Mouse (Mus musculus) left cerebral cortex, postnatal 14 days (tissue): ENCODE measurements at regions not wholly inside any gene's neighbourhood (a gene's known extent, or its start where the extent isn't known, plus 50 kb on each side); places are given as distances from the start of the nearest gene placed in this dataset.

Experiments used
- DNase-seq, 2 experiments: peaks; one replicate each; pipeline ENCODE4 v3.0.0; 2021 to 2022; ENCODE audit warnings: low spot score in 2 of 2, mixed read lengths in 1 of 2
- intact Hi-C: fragments of 180-260 bp; cut with DNase I; formaldehyde crosslinking; loops from one replicate; pipeline ENCODE4 v1.15.1; 2025

DNA sequence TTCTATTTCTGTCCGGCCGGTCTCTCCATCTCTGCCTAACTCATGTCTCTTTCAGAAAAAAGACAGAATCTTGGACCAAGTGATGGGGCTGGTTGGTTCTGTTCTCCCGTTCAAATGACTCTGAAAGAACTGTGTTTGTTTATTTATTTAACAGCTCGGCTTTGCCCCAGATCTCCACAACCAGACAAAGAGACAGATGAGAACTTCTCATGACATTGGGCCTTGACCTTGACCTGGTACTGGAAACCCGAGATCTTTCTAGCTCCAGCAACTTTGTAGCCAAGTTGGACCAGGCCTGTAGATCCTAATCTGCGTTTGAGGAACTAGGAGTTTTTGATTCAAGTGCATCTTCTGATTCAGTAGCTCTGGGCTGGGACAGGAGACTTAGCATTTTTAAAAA lies 53.6 kb upstream of the Ankrd55 start:
- intact Hi-C loops = no loop called here
- DNase-seq = no peak

DNA sequence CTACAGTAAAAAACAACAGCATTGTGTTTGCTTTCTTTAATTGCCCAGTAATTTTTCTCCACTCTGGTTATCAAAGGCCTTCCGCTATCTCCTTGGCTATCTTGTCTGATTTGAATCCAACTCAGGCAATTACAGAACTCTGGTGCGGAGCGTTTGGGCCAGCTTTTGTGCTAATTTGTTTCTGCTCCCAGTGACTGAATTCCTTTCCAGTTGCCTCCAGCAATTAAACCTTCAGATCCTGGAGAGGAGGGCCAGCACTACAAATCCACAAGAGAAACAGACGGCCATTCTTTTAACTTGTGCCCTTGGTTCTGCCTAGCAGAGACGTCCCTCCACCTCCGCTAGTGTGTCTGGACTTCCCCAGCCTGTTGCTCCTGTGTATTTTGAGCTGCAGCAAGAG lies 51.3 kb upstream of the Ankrd55 start:
- DNase-seq = no peak
- intact Hi-C loops = no loop called here

DNA sequence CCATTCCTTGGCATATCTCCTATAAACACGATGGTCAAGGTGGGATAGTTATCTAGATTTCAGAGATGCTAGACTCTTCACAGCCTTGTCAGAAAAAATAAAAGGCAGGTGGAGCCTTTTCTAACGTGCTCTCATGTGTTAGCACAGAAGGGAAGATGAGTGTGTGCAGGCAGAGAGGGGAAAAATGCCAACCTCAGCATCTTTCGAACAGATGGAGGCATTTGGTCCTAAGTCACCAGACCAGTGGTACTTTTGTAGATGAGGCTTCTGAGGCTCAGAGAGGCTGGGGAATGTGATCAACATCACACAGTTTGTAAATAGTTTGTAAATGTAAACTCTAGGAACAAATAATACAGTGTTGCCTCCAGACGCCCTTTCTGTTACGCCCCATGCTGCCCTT lies 50.9 kb upstream of the Ankrd55 start:
- DNase-seq = no peak
- intact Hi-C loops = no loop called here

DNA sequence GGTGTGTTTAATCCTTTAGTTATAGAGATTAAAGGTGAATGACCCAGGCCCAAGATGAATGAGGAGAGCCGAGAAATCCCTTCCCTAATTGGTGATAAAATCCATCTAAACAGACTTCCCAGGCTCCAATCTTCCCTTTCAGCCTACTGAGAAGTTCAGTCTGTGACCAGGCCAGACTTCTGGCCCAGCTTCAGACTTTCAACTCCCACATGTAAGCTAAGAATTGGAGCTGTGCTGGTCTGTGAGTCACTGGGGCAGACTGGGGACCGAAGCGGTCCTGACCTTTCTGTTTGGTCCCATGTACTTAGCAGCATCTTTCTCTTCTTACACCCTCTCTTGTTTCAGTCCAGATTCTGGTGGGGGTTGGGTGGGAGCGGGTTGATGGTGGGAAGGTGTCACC lies 50.3 kb upstream of the Ankrd55 start:
- intact Hi-C loops = no loop called here
- DNase-seq = no peak
